Mouse (Mus musculus) common myeloid progenitor, adult 5-6 weeks (primary cell): Measurements from ENCODE around the gene Kcnh1. TPM values are rescaled to one million over a fixed set of nuclear protein-coding genes. Genes with fewer than 3 reads are reported as not detected.

Experiments
- ATAC-seq: replicated peaks from 2 replicates; pipeline ENCODE4 v1.8.0; 2016; ENCODE audit warnings: low read depth, mild to moderate bottlenecking, moderate TSS enrichment, inconsistent platforms; ENCODE audit not compliant: poor library complexity, severe bottlenecking
- total RNA-seq: library from RNA; stranded (forward); fragments of 200-1000, 187-1606 nt; gene quantifications from 2 replicates; pipeline ENCODE4 v1.2.3, GENCODE M21; 2017

The Kcnh1 gene
- total RNA-seq, 1 experiment from 2014 or later = not detected

DNA sequence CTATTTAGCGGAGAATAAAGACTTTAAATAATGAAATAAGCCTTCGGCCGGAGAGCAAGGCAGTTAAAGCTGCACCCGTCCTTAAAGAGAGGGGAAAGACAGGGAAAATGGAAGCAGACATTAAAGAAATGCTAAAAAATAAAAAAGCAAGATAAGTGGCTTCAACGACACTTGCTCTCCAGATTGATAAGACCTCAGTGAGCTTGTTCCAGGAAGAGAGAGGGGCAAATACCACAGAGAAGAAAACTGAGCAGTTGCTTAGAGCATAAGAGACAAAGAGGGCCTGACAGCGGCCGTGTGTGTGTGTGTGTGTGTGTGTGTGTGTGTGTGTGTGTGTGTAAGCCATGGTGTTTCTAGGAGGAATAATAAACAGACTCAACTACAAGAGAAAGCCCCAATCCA lies 123.0 kb downstream of the Kcnh1 start:
- no peak for ATAC-seq

DNA sequence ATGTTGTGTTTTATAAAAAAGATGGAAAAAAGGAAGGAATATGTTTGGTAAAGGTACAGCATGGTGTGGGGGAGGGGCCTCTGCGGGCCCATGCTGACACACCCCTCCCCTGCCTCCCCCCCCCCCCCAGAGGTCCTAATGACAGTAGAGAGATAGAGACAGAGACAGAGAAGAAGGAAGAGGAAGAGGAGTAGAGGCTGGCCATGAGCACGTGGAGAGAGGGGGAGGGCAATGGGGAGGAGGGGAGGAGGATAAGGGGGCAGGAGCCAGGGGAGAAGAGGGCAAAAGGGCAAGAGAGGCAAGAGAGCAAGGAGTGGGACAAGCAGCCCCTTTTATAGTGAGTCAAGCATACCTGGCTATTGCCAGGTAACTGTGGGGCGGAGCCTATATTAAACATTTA lies 123.5 kb downstream of the Kcnh1 start:
- no peak for ATAC-seq

DNA sequence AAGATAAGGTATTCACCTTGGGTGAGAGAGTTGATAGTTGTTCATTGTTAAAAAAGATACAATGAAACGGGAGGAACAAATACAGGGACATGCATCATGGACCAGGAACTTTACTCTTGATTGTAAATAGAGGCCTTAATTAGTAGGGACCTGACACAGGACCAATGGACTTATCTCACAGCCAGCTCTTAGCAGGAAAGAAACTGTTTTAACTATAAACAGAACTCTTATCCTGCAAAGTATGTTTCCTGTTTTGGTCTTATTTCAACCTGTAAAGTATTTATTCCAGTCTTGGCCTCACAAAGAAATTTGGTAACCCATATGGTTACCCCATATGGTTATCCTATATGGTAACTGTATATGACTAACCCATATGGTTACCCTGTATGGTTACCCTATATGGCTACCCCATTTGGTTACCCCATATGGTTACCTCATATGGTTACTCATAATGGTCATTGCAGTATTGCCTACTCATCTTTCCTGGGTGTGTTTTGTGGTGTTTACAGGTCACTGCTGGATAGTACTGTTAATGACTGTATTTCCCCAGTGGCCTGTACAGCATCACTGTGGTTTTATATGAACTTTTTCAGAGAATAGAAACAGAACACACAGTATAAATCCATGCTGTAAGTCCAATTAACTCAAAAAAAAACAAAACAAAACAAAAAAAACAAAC lies 125.0 kb downstream of the Kcnh1 start:
- no peak for ATAC-seq

DNA sequence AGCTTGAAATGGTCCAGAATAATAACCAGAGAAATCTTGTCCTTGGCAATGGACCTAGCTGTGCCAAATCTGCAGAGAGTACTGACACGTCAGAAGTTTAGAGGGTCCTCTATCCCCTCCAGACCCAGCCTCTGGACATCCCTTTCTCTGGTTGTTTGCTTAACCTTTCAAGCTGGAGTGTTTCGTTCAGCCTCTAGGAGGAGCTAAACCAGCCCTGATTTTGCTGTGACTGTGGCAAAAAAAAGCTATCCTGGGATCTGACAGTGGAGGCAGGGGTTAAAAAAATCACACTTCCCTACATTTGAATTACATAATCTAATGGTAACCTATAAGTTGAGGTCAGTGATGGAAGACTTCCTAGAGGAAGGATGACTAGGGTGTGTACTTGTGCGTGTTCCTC lies 133.6 kb downstream of the Kcnh1 start:
- 0 out of 2 replicates have a peak, but pooled peaks have one; percentile 42 for ATAC-seq

DNA sequence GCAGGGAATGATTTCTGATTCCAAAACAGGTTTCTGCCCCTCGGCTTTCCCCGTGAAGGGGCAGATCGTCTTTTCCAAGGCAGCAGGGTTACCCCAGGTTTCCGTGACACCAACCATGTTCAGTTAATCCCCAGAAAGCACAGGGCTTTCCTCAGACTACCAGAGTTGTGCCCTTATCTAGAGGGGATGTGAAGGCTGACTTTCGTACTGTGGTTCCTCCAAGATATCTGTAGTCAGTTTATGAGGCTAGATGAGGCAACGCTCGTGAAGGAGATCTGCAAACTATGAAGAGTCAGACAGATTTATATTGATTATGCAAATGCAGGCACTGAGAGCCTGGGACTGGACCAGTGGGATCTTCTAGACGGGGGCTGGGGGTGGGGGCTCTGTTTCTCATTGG lies 136.5 kb downstream of the Kcnh1 start:
- ATAC-seq = no peak

DNA sequence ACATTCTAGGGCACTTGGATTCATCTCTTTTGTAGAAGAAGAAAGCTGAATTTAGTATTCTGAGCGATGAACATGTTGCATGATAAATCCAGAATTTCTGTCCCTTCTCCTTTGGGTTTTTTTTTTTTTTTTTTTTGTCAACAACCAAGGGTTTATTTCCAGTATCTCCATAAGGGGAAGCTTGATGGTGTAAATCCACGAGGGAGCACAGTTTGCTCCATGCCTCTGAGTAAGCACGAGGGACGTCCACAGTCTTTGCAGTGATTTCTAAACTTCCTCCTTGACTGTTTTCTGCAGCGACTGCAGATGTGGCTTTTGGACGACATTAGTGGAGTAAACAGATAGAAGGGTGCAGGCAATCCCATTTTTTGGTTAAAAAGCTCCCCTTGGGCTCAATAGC lies 140.6 kb downstream of the Kcnh1 start:
- ATAC-seq = no peak

DNA sequence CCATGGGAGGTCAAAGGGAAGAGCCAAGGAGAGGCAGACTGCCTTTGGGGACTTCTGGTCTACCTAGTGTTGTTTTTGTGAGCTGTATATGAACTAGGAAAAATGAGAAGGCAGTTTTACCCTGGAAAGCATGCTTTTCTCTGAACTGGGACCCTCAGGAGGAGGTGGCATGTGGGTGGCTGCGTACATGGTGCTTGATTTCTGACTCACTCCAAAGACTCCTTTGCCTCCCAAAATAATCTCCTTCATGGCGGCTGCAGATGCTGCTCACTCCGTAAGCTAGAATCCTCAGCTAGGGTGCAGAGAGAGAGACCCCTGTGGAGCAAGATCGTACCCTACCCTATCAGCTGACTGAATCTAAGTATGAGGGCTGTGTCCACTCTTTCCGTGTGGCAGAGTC lies 145.5 kb downstream of the Kcnh1 start:
- ATAC-seq = no peak

DNA sequence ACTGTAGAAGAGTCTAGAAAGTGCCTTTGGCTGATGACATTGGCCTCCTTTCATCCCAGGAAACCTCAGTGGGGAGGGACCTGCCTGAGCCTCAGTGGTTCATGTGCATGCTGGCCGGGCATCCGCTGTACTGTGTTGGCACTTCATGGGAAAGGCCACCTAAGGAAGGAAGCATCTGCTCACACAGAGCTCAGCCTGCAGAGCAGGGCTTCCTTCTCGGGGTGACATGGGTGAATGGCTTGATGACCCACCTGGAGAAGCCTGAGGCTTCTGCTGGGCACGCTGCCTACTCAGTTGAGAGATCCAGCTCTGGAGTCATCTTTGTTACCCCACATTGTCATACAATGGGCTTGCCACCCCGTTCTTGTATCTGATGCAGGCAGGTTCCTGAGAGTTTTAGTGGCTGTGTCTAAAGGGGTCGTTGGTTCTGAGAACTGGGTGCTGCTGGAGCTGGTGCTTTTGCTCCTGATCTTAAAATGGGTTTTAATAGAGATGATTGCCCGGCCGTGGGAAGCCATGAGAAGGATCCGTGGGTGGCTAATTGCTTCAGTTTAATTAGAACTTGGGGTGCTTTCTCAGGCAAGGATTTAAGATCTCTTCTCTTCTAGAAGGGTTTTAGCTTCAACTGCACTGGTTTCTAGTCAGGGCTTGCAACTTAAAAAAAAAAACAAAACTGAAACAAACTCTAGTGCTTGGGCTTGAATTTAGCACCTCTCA lies 148.9 kb downstream of the Kcnh1 start:
- ATAC-seq = no peak

DNA sequence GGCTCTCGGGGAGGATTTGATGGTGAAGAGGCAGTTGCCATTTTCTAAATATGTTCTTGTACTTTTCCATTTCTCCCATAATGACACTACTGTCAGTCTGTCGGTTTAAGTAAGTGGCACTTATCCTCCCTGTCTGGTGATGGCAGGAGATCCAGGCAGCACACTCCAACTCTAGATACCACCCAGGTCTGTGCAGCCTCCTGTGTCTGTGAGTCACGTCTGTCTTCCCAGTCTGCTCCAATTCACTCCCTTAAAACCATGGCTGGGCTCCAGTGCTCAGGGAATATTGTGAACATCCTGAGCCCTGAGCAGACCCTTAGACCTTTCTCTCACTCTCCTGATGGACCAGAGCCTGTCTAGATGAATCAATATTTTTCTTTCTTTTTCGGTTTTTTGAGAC lies 151.2 kb downstream of the Kcnh1 start:
- no peak for ATAC-seq

DNA sequence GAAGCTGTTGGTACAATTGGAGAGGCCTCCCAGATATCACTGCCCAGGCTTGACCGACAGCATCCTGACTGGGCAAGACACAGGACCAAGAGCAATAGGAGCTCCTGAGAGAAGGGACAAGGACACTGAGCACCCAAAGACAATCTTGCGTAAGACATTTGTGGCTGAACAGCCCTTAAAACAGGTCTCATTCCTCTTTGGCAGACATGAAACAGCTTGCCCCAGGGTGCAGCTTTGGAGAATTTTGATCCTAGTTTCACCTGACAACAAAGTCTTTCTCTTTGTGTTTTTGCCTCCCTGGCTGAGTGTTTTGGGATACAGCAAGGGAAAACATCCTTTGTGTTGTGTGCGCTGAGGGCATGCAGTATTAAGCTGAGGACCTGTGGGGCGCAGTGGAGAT lies 153.4 kb downstream of the Kcnh1 start:
- no peak for ATAC-seq

DNA sequence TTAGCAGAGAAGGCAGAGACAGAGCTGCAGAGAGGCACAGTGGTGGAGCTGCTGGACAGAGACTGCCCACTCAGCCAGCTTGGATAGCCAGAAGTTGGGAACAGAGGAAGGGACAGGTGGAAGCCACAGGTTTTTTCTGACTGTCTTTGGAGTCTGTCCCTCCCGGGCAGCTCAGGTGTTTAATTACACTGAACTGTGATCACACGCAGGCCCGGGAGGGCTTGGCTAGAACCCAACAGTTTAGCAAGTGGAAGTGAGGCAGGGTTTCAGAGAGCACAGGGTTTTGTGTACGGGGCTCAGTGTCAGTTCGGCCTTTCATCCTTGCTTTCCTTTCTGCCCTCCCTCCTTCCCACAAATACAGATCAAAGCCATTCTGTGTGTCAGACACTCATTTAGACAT lies 156.8 kb downstream of the Kcnh1 start:
- ATAC-seq = no peak

DNA sequence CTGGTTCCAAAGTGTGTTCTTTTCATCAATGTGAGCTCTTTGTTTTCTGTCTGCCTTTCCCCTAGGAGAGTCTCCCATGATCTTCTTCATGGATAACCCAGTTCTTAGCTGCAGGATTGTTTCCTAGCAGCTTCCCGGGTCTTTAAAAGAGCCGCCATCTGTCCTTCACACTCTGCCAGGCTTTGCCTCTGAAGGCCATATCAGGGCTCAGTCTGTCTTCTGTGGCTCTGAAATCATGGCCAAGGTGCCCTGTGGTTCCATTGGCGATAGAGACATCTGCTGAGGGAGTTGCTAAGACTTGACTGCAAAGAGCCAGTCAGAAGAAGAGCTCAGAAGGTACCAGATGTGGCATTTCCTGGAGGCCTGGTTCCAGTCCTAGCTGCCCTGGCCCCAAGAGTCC lies 165.7 kb downstream of the Kcnh1 start:
- ATAC-seq = no peak

DNA sequence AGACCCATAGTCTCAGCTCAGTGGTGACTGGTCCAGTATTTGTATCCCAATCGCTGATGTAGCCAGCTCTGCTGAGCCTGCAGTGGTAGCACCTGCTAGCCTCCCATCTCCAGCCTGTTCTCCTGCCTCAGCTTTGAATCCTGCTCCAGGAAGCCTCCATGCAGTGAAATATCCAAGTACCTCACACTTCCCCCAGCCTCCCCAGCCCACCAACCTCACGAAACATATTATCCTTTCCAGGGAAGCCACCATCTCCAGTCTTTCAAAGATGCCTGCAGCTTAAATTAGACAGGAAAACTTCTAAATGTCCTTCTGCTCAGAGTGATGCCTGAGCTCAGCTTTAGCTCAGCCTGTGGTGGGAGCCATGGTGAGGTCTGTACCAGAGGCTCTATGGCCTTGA lies 168.6 kb downstream of the Kcnh1 start:
- no peak for ATAC-seq

DNA sequence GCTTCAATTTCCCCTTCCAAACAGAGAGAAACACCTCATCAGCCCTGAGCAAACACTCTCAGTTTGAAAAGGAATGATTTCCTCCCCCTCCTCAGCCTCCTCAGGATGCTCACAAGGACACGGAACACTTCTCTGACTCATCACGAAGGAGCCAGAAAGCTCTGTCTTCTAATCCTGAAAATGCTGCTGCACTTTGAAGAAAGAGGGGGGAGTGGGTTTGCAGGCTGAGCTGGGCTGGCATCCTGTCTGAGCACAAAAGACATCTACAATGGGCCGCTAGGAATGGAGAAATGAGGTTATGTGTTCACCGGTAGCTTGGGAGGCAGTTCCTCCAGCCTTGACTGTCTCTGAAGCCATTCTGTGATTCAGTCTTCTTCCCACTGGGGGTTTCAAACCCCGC lies 177.8 kb downstream of the Kcnh1 start:
- no peak for ATAC-seq

DNA sequence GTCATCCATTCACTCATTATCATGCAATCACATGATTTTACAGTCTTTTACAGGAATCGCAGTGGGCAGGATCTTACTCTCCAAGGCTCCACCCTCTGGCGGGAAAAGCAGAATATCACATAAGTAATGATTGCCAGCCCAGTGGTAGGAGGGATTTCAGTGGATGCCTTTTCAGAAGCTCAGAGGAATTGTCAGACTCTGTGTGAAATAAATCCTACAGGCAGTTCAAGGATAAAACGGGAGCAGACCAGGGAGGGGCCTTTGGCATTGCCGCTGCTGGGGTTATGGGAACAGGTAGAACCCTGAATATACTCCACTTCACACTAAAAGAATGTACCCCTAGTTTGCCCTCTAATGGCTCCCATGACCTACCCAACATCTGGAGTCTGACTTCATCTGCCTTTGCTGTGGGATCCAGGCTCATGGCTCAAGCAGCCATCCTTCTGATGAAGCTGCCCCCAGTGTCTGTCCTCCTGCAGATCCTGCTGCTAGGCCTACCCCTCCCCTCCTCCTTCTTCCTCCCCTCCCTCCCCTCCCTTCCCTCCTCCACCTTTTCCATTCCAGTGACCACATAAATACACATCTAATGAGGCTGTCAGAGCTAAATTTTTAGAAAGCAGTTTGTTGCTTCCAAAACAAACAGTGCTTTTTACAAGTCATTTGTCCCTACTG lies 181.5 kb downstream of the Kcnh1 start:
- no peak for ATAC-seq

DNA sequence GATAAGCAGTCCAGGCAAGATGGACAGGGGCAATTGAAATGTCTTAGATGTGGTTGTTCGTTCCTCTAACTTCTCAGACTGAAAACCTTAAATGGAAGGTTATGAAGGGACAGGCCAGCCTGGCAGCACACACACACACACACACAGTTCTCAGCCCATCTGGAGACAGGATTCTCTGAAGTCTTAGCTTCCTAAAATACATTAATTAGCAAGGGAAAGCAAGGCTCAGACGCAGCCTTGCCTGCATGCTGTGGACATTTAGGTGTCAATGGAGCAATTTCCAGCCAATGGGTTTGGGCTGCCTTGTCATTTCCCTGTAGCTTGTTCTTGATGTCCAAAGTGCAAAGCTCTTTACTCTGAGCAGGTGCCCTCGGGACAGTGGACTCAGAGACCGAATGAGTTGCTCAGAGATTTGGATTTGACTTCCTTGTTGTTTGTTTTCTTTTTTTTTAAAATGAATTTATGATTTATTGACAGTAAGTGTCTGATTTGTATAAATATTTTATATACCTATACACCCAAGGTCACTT lies 188.0 kb downstream of the Kcnh1 start:
- no peak for ATAC-seq

DNA sequence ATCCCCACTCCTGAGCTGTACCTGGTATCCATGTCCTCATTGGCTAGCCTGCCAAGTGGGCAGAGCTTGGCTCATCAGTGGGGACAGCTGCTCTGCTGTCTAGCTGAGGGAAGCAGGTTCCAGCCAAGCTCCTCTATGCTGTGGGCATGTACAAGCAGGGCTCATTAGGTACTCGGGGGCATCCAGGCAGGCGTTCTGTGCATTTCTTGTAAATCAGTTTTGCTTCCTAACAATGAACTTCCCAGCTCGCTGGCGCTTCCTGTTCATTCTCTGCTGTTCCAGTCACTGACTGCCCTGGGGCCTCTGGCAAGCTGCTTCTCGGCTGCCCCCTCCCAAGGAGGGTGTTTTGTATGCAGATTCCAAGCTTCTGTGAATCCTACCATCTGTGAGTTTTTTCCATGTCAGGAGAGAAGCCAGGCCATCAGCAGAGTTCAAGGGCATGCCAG lies 190.0 kb downstream of the Kcnh1 start:
- no peak for ATAC-seq

DNA sequence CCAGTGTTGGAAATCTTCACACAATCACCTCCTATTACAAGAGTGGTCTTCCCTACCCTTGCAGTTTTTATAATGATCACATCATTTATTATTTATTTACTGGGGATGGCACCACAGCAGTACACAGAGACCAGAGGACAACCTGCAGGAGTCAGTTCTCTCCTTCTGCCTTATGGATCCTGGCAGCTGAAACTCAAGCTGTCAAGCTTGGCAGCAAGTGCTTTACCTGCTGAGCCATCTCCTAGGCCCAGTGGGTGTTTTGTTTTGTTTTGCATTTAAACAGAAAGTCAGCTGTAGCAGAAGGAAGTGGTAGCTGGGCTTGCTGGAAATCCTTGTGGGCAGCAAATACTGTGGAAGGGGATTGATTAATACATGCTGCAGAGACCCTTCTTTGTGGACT lies 197.1 kb downstream of the Kcnh1 start:
- ATAC-seq = no peak

DNA sequence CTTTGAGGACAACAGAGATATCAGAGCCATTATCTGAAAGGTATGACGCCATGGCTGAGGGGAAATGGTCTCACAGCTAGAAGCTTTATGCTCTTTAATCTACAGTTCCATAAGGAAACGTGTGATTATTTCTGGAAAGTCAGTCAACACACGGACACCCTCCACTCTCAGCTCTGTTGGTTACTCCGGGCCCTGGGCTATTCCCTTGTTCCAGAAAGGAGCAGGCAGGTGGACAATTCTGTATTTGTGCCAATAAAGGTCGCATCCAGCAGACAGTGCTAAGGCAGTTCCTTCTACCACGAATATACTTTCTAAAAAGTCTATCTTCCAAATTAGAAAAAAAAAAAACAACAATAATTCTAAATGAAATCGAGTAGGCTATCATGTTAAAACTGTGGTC lies 200.5 kb downstream of the Kcnh1 start:
- no peak for ATAC-seq

DNA sequence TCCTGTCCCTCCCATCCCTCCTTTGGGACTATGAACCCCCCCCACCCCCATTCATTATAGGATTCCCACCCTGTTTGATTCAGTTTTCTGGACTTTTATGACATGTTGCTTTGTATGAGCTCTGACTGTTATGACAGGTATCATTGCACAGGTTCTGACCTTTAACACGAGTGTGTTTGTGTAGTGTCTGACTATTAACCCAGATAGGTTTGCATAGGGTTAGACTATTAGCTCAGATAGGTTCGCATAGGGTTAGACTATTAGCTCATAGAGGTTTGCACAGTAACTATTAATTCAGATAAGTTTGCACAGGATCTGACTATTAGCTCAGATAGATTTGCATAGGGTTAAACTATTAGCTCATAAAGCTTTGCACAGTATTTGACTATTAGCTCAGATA lies 201.7 kb downstream of the Kcnh1 start:
- ATAC-seq = no peak
